Mouse (Mus musculus) stomach, postnatal 0 days (tissue): ENCODE data around the gene Phactr1.

Source experiments
- CTCF ChIP-seq: IDR thresholded peaks from 2 replicates; pipeline ENCODE4 v1.5.1; 2016; ENCODE audit warnings: antibody characterized with exemption, low read depth, mild to moderate bottlenecking, moderate library complexity
- EP300 ChIP-seq: optimal IDR thresholded peaks from 2 replicates; pipeline ENCODE3; 2016; ENCODE audit warnings: antibody characterized with exemption

DNA sequence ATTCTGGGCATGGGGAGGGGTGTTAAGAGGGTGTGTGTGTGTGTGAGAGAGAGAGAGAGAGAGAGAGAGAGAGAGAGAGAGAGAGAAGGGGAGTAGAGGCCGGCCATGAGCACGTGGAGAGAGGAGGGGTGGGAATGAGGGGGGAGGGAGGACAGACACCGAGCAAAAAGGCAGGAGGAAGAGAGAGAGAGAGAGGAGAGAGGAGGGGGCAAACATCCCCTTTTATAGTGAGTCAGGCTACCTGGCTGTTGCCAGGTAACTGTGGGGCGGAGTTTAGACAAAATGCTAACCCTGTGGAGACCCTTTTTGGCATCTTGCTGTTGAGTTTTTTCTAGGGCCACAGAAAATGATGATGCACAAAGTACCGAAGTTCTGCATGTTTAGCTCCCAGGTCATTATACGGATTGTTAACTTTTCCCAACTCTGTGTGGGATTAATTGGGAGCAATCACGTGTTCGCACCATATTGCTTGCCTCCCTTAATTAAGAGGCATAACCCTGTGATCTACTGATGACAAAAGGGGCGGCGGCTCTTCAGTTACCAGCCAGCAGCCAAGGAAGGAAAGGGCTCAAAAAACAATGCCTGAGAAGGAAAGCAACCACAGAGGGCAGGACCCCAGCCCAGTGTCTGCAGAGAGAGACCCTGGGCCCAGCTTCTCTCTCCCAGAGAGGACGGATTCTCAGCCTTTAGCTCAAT, 173.6 kb downstream of the Phactr1 start:
- TF ChIP-seq CTCF (no peak), EP300 (no peak)
